Mouse (Mus musculus) left cerebral cortex, adult 8-10 months (tissue): ENCODE data around the gene Clhc1. TPM values are rescaled to one million over a fixed set of nuclear protein-coding genes. Genes with fewer than 3 reads are reported as not detected.

Source experiments
- DNase-seq, 2 experiments: peaks; one replicate each; pipeline ENCODE4 v3.0.0; 2022; ENCODE audit warnings: low spot score in 2 of 2
- total RNA-seq, 4 experiments: library from RNA; stranded (reverse); gene quantifications; 2 replicates each; pipeline ENCODE4 v1.2.4; 2022

Clhc1 gene
- total RNA-seq, 4 experiments from 2014 or later = 0.44 to 0.65 TPM; not detected in 2

GRCm38 (mm10) chr11:29560990-29561389, 13.2 kb downstream of the Clhc1 start:
- DNase-seq = no peak

- DNase-seq = no peak
Observed at GRCm38 (mm10) chr11:29563406-29563805, 15.7 kb downstream of the Clhc1 start.

DNA sequence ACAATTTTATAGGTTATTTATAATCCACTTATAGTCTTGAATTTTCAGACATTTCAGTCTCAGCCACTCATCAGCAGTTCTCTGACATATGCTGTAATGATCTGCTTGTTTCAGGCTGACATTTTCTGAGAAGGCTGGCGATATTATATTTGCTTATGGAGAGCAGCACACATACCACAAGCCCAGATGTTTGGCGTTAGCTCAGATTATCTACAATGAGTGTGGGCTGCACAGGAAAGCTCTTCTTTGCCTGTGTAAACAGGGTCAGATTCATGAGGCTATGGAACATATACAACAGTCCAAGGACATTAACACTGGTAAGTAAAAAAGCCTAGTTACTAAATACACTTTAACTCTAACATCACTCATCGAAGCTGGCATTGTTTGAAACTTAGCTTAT, 23.8 kb downstream of the Clhc1 start:
- no peak for DNase-seq

DNA sequence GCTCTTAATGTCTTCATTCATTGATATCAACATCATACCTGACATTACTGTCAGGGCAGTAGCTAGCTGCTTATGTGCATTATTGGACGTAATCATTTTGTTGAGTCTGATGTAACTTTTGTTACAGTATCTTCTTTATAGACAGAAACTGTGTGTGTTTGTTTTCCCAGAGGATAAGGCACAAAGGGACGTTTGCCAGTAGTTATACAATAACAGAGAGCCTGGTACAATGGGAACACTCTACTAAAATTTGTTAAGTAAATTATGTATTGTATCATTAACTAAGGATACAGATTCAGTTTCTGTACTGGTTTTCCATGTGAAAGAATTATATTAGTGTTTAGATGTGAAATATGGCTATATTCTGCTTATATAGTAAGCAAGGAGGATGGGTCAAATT, 24.9 kb downstream of the Clhc1 start:
- no peak for DNase-seq

GRCm38 (mm10) chr11:29579610-29580009, 31.9 kb downstream of the Clhc1 start:
- no peak for DNase-seq

- DNase-seq = no peak
Observed at GRCm38 (mm10) chr11:29595217-29595616, 47.5 kb downstream of the Clhc1 start.

GRCm38 (mm10) chr11:29597159-29597558, 49.4 kb downstream of the Clhc1 start:
- DNase-seq = no peak

GRCm38 (mm10) chr11:29599000-29599399, 51.2 kb downstream of the Clhc1 start:
- DNase-seq = no peak

DNA sequence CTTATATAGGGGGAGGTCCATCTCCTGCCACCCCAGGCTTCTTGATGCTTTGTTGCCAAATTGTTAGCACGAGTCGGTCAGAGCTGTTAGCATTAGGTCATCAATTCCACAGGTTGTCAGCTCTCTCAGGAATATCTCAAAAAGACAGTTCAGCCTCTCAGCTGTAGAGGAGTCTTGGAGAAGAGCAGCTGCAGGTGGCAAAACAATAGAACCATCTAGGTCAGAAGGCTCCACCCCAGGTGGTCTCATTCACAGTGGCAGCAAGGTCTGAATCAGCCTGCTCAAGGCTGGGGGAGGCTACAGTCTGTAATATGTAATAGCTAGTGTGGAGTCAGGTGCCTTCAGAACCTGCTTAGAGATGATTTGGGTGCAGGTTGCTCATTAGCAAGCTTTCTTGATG, 55.8 kb downstream of the Clhc1 start:
- no peak for DNase-seq

GRCm38 (mm10) chr11:29607465-29607990, 59.8 kb downstream of the Clhc1 start:
- DNase-seq = no peak

GRCm38 (mm10) chr11:29609756-29610468, 62.2 kb downstream of the Clhc1 start:
- no peak for DNase-seq

- no peak for DNase-seq
Observed at GRCm38 (mm10) chr11:29612007-29612406, 64.3 kb downstream of the Clhc1 start.

GRCm38 (mm10) chr11:29613185-29613735, 65.5 kb downstream of the Clhc1 start:
- no peak for DNase-seq

GRCm38 (mm10) chr11:29614217-29614924, 66.6 kb downstream of the Clhc1 start:
- DNase-seq = no peak

DNA sequence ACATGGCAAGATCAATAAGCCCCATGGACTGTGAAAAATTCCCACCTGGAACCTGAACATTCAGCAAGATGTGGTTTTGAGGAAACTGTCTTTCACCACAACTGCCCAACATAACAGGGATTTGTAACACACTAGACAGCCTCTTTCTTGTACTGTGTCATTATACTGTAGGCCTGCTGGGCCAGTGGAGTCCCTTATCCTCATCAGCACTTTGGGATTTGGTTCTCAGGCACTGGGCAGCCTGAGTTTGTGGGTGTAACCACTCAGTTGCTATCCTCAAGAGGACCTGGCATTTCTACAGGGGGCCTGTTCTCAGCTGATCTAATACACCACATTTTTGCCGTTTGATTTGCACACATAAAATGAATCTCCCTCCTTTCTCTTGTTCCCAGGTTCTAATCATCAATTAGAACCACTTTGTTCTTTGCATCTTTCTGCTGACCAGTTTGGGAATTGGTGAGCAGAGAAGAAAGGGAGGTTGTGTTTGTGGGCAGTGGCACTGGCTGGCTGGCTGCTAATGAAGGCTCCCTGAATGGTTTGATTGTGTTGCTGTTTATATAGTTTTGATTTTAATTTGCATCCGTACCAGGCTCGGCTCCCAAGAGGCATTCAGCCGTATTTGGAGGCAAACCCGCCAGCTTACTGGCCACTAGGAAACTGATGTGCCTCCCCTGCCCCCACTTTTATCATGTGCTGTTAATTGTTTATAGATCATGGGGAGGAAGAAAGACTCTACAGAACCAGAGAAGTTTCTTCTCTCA, 74.5 kb downstream of the Clhc1 start:
- DNase-seq = peak in 1 of 2 experiments; percentile 71

DNA sequence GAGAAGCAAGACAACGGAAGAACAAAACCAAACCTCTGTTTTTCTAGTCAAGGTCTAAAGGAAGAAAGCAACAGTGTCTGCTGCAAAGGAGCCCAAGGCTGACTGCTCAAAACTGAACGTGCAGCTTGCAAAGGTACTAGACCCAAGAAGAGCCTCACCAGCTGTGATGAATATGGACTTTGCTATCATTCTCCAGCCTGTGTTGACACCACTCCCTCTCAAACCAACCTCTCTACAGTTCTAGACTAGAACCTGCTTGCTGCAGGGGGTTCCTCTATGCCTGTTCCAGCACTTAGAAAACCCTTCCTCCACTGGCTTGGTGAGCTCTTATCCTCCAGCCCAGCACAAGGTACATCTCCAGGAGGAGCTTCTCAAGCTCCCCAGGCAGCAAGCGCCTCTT, 75.6 kb downstream of the Clhc1 start:
- no peak for DNase-seq

DNA sequence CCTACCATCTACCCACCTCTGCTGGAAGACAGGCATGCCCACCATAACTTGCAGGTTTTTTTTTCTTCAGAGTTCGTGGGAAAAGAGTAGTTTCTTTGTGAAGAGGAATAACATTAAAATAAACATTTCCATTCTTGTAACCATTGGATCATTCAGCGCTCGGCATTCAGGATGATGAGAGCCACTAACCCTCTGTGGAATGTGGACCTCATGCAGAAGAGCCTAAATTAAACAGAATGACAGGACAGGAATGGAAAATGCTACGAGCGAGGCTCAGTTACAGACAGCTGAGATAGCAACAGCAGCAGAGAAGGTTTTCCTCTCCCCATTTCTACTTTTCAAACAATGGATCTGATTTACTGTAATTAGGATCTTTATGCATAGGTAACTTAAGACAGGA, 78.8 kb downstream of the Clhc1 start:
- no peak for DNase-seq

DNA sequence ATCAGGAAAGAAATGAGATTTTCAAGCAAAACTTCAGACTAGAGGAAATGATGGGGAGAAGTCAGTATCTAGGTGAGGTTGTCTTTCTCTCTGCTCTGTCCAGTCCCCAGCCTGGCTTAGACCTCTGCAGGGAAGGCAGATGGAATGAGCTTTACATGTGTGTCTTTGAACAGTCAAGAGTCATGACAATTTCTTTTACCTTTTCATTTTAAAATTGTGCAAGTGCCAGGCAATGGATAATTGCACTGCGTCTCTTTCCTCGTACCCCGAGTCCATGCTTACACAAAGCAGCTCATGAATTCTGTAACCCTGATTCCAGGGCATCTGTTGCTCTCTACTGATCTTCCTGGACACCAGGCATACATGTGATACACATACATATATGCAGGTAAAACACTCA, 80.0 kb downstream of the Clhc1 start:
- no peak for DNase-seq
